In genomic region chr3:146782548-146782947, GRCm38 (mm10) we compare ENCODE assay signal across 9 mouse cellular contexts. TPM values are rescaled to one million over a fixed set of nuclear protein-coding genes. Genes with fewer than 3 reads are reported as not detected.
A peak's percentile ranks its signal among the peaks of the same experiment; 100 is the strongest.
DNase-seq lines count a peak whose midpoint lies in the region; ATAC-seq and TF ChIP-seq lines count a peak whose summit lies in the region.
"Had no signal": no experiment of that assay in that cellular context is flagged by ENCODE, and none has a peak within 500 bp of the region (broad histone marks: within the 10 kb centered on the region; RNA-seq: fewer than 3 reads in every experiment).

No protein-coding gene starts in this region.

- no peak overlapping the region for H3K4me3 ChIP-seq in MEL (ENCODE audit: control insufficient read depth in 1 of 2, insufficient read depth in 1 of 2, low read depth in 2 of 2, low read length in 2 of 2)
- no peak overlapping the region for H3K4me3 ChIP-seq in liver, embryonic 16.5 days (ENCODE audit: low read depth, low read length)

- H3K36me3 ChIP-seq in MEL (ENCODE audit: control insufficient read depth in 1 of 2, insufficient read depth in 2 of 2, low read length in 2 of 2), result peaks cover 0 to 18% of the 10 kb centered on the region in 2 experiments; a peak in 2 of 4 replicates
- no peaks in the 10 kb centered on the region for H3K36me3 ChIP-seq in liver, embryonic 16.5 days (ENCODE audit: control insufficient read depth, insufficient read depth)

- TF ChIP-seq POLR2A in MEL (IDR thresholded peaks at IDR 0.05; ENCODE audit: control insufficient read depth in 1 of 2, insufficient read depth in 1 of 2, low read depth in 1 of 2, low read length in 2 of 2, poor library complexity in 1 of 2), result no peak

- peaks cover 2% of the 10 kb centered on the region; the same call in 1 of the 2 replicates for H3K79me2 ChIP-seq in MEL (ENCODE audit: control insufficient read depth, insufficient read depth, low read length, poor library complexity)

- 0 out of 2 replicates have a peak overlapping the region, but pooled peaks have one; percentile 11 for H3K9ac ChIP-seq in MEL (ENCODE audit: control insufficient read depth, low read depth, low read length, poor library complexity, severe bottlenecking)
- H3K9ac ChIP-seq in liver, embryonic 16.5 days (ENCODE audit: low read depth, low read length), result no peak overlapping the region

- H3K9me3 ChIP-seq in MEL (replicated peaks; ENCODE audit: insufficient read depth, low read length), result no peaks in the 10 kb centered on the region
- H3K9me3 ChIP-seq in liver, embryonic 16.5 days (replicated peaks; ENCODE audit: control insufficient read depth, low read length), result no peaks in the 10 kb centered on the region

- peak; percentile 18 for DNase-seq in kidney, adult 11 months
- no peak for DNase-seq in kidney, adult 18-20 months
- DNase-seq in MEL (ENCODE audit: low read depth, low spot score), result peak; percentile 46
- DNase-seq in embryo, embryonic 11 days, result peak; percentile 23
- DNase-seq in thymus, postnatal 10 days (ENCODE audit: low spot score in 2 of 2), result no peak
- no peak for DNase-seq in thymus, postnatal 14 days
- no peak for DNase-seq in left cerebral cortex, postnatal 36 days (ENCODE audit: low spot score in 2 of 2)
- DNase-seq: thymus, postnatal 25 days had no signal

- H3K27me3 ChIP-seq in MEL (ENCODE audit: control insufficient read depth in 1 of 2, insufficient read depth in 2 of 2, low read length in 2 of 2), result no peaks in the 10 kb centered on the region
- H3K27me3 ChIP-seq in liver, embryonic 16.5 days (ENCODE audit: control insufficient read depth, insufficient read depth, low read depth, low read length), result no peaks in the 10 kb centered on the region

- TF ChIP-seq EP300 in MEL (IDR thresholded peaks at IDR 0.05; ENCODE audit: low read depth in 1 of 2, low read length in 2 of 2), result no peak

- 0 out of 2 replicates have a peak, but pooled peaks have one; percentile 20 for ATAC-seq in liver, embryonic 16.5 days (ENCODE audit: low read depth)

- WGBS in liver, embryonic 16.5 days (ENCODE audit: insufficient replicate concordance), result 41% methylated on average over 6 of the region's 6 CpGs

- intact Hi-C loops in left cerebral cortex, postnatal 36 days (cut with DNase I), result loop anchor here (2.0 to 5.0 kb wide), 4 partner anchors 260 to 595 kb away; partner anchors contain the start of gene Rpf1

- no peak overlapping the region for H3K27ac ChIP-seq in MEL (ENCODE audit: control insufficient read depth, low read depth, low read length)
- no peak overlapping the region for H3K27ac ChIP-seq in liver, embryonic 16.5 days (ENCODE audit: low read length)

- no peak for TF ChIP-seq RAD21 in MEL (IDR thresholded peaks at IDR 0.05; ENCODE audit: low read depth, low read length)

- no peak overlapping the region for H3K4me2 ChIP-seq in liver, embryonic 16.5 days (ENCODE audit: low read depth, low read length)

- peak in 2 of 3 experiments; percentile 24 to 35; a peak in 3 of 6 replicates for TF ChIP-seq CTCF in MEL (IDR thresholded peaks at IDR 0.05 in 2 of 3, conservative IDR thresholded peaks at IDR 0.05 in 1 of 3; ENCODE audit: control insufficient read depth in 1 of 3, insufficient read depth in 1 of 3, low read depth in 2 of 3, low read length in 3 of 3, poor library complexity in 1 of 3, severe bottlenecking in 1 of 3)

- H3K4me1 ChIP-seq in MEL (ENCODE audit: control insufficient read depth in 1 of 2, insufficient read depth in 2 of 2, low read length in 2 of 2), result peaks cover 13 to 15% of the 10 kb centered on the region in 2 experiments
- peaks cover 22% of the 10 kb centered on the region for H3K4me1 ChIP-seq in liver, embryonic 16.5 days (ENCODE audit: control insufficient read depth, low read depth, low read length)

TF ChIP-seq in MEL, 35 proteins besides CTCF, POLR2A, EP300 and RAD21:
- TF ChIP-seq MAX (IDR thresholded peaks at IDR 0.05; ENCODE audit: low read length), result peak; percentile 16; the same call in 1 of the 2 replicates
- no peak for TF ChIP-seq RCOR1 (IDR thresholded peaks at IDR 0.05; ENCODE audit: low read depth, low read length)

RNA-seq across cellular contexts. Expression of gene Prkacb, which starts 30.2 kb away (rescaled TPM):
- 15.5 and 16.5 TPM in 2 replicates for total RNA-seq in MEL (2012; rRNA removed)
- 10 to 100 TPM; 31.8 to 55.6 TPM for polyA plus RNA-seq in MEL (2012; ENCODE audit: insufficient read depth in 1 of 2, insufficient read length in 2 of 2, low read depth in 1 of 2, low replicate concordance in 2 of 2, missing spikeins in 1 of 2)
- polyA plus RNA-seq in liver, embryonic 16.5 days (2015; fragmentation: Nextera tagmentation; extraction: Ambion mirVana), result 12.4 and 12.6 TPM in 2 replicates
- total RNA-seq in left cerebral cortex, postnatal 36 days (2021), result 100 to 1,000 TPM; 428 to 477 TPM

Comparison
In these comparisons a context has a peak if more than half of its experiments do, and no peak if none do; other contexts are left out.
1. DNase-seq: peak in kidney, adult 11 months (single experiment), MEL (single experiment) and embryo, embryonic 11 days (single experiment); none in kidney, adult 18-20 months (single experiment), thymus, postnatal 10 days (0 of 2), thymus, postnatal 14 days (single experiment) and left cerebral cortex, postnatal 36 days (0 of 2).
2. RNA of gene Prkacb, which starts 30.2 kb away (total RNA-seq): 428 to 477 TPM in left cerebral cortex, postnatal 36 days; 15.5 to 16.5 TPM in MEL; every median in the first group is over 10 times any median in the second.